8 mouse cellular contexts compared by ENCODE assay signal in the genomic region with DNA sequence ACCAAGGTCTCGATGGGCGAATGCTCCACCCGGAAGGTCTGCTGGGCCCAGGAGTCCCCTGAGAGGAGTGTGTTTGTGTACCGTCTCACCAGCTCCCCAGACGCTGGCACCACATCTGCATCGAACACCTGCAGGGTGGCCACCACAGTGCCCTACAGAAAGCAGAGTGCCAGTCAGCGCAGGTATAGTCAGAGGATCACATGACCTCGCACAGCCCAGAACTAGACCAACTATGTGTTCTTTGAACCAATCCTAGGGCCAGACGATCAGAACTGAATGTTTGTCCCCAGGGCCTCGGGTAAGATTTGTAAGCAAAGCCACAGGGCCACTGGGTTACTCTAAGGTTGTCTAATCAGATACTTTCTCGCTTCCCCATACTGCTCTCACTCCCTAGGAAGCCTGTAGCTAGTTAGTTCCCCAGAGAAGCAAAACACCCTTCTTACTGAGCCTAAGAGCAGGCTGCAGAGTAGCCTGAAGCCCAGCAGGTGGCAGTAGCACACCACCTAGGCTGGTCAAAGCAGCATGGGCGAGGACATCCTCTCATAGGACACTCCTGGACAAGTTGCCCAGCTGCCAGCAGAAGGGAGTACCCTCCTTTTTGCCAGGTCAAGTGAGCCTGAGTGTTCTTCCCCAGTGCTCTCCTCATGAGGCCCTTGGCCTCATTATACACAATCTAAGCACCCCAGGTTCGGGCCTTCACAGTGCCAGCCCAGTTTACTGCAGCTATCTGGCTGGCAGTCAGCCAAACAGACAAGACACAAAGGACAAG. TPM values are rescaled to one million over a fixed set of nuclear protein-coding genes. Genes with fewer than 3 reads are reported as not detected.
DNase-seq lines count a peak whose midpoint lies in the region; ATAC-seq and TF ChIP-seq lines count a peak whose summit lies in the region.

No protein-coding gene starts in this region.

- no peak overlapping the region for H3K4me3 ChIP-seq in heart, embryonic 14.5 days (ENCODE audit: control insufficient read depth in 1 of 2, insufficient read depth in 1 of 2, low read depth in 1 of 2, low read length in 2 of 2)
- no peak overlapping the region for H3K4me3 ChIP-seq in kidney, postnatal 0 days (replicated peaks; ENCODE audit: low read depth, low read length)
- no peak overlapping the region for H3K4me3 ChIP-seq in liver, adult 2 months (ENCODE audit: insufficient read depth, low read depth, low read length)

- 55% methylated on average over 13 of the region's 13 CpGs for WGBS in heart, embryonic 14.5 days
- 62% methylated on average over 13 of the region's 13 CpGs for WGBS in kidney, postnatal 0 days
- 52% methylated on average over 13 of the region's 13 CpGs for WGBS in liver, adult 2 months

- no peak for TF ChIP-seq POLR2A in liver, adult 2 months (IDR thresholded peaks at IDR 0.05; ENCODE audit: extremely low read depth, insufficient read depth, low read length)

- no peak overlapping the region for H3K4me2 ChIP-seq in heart, embryonic 14.5 days (ENCODE audit: low read length)
- no peak overlapping the region for H3K4me2 ChIP-seq in kidney, postnatal 0 days (ENCODE audit: low read length)

- no peak overlapping the region for H3K9ac ChIP-seq in heart, embryonic 14.5 days (ENCODE audit: low read length)
- no peak overlapping the region for H3K9ac ChIP-seq in kidney, postnatal 0 days (ENCODE audit: low read depth, low read length)
- H3K9ac ChIP-seq in liver, adult 2 months (ENCODE audit: low read depth, low read length): no peak overlapping the region

- no peaks in the 10 kb centered on the region for H3K79me2 ChIP-seq in liver, adult 2 months (ENCODE audit: control insufficient read depth, insufficient read depth, low read length)

- no peaks in the 10 kb centered on the region for H3K9me3 ChIP-seq in heart, embryonic 14.5 days (ENCODE audit: control insufficient read depth, low read length)
- H3K9me3 ChIP-seq in kidney, postnatal 0 days (replicated peaks; ENCODE audit: low read length): no peaks in the 10 kb centered on the region

- H3K4me1 ChIP-seq in heart, embryonic 14.5 days (ENCODE audit: control insufficient read depth in 2 of 2, insufficient read depth in 2 of 2, low read length in 2 of 2): peaks cover 3 to 5% of the 10 kb centered on the region in 2 experiments; a peak in 1 of 4 replicates
- H3K4me1 ChIP-seq in kidney, postnatal 0 days (replicated peaks; ENCODE audit: insufficient read depth, low read length): no peaks in the 10 kb centered on the region
- H3K4me1 ChIP-seq in liver, adult 2 months (ENCODE audit: control insufficient read depth, insufficient read depth, low read length): no peaks in the 10 kb centered on the region

- H3K36me3 ChIP-seq in heart, embryonic 14.5 days (ENCODE audit: control insufficient read depth, insufficient read depth, low read length): no peaks in the 10 kb centered on the region
- H3K36me3 ChIP-seq in kidney, postnatal 0 days (ENCODE audit: insufficient read depth, low read length): no peaks in the 10 kb centered on the region
- no peaks in the 10 kb centered on the region for H3K36me3 ChIP-seq in liver, adult 2 months (ENCODE audit: control insufficient read depth, insufficient read depth, low read length)

- DNase-seq in CD8-positive naive resting alpha-beta T cell, adult 2 months (ENCODE audit: low read depth in 2 of 2, low spot score in 2 of 2): peak; percentile 41 to 55
- DNase-seq in brain, embryonic 18.5 days (ENCODE audit: low read depth, low spot score): peak; percentile 46
- peak; percentile 44 for DNase-seq in fibroblast of lung, adult 2 months (ENCODE audit: low read depth)
- DNase-seq in kidney, postnatal 0 days (ENCODE audit: low spot score): peak; percentile 93
- DNase-seq in liver, adult 2 months (ENCODE audit: extremely low read depth, low read depth, low spot score): peak; percentile 71
- DNase-seq in naive thymus-derived CD4-positive, alpha-beta T cell, adult 2 months (ENCODE audit: low read depth): peak; percentile 80
- DNase-seq in spleen, postnatal 4 days (ENCODE audit: low spot score in 2 of 2): peak; percentile 47 to 81

- TF ChIP-seq CTCF in kidney, postnatal 0 days (IDR thresholded peaks at IDR 0.05; ENCODE audit: low read depth): peak; percentile 98
- peak; percentile 100 for TF ChIP-seq CTCF in liver, adult 2 months (IDR thresholded peaks at IDR 0.05; ENCODE audit: low read depth, low read length)

- ATAC-seq in heart, embryonic 14.5 days (ENCODE audit: insufficient number of reproducible peaks, insufficient read depth, low FRiP score, low read depth): peak; percentile 42; the same call in 1 of the 2 replicates
- ATAC-seq in kidney, postnatal 0 days (replicated peaks; ENCODE audit: low FRiP score, low read depth): peak; percentile 81

- no peak overlapping the region for H3K27ac ChIP-seq in heart, embryonic 14.5 days (replicated peaks in 1 of 2; ENCODE audit: control insufficient read depth in 1 of 2, insufficient read depth in 1 of 2, low read depth in 2 of 2, low read length in 2 of 2)
- no peak overlapping the region for H3K27ac ChIP-seq in kidney, postnatal 0 days
- H3K27ac ChIP-seq in liver, adult 2 months (replicated peaks; ENCODE audit: insufficient read depth, low read depth, low read length): no peak overlapping the region

- 0 out of 2 replicates have a peak, but pooled peaks cover 4% of the 10 kb centered on the region for H3K27me3 ChIP-seq in heart, embryonic 14.5 days (ENCODE audit: control insufficient read depth, insufficient read depth, low read length)
- H3K27me3 ChIP-seq in kidney, postnatal 0 days (ENCODE audit: insufficient read depth, low read length): no peaks in the 10 kb centered on the region
- H3K27me3 ChIP-seq in liver, adult 2 months (ENCODE audit: control insufficient read depth, insufficient read depth, low read length): no peaks in the 10 kb centered on the region

RNA-seq across cellular contexts. Expression of a gene that starts 18.0 kb away (rescaled TPM):
- 0.27 and 0.80 TPM in 2 replicates for polyA plus RNA-seq in heart, embryonic 14.5 days (2014; fragmentation: Nextera tagmentation; extraction: Ambion mirVana)
- 10.1 and 11.1 TPM in 2 replicates for polyA plus RNA-seq in kidney, postnatal 0 days (2015; fragmentation: Nextera tagmentation; extraction: Ambion mirVana)
- total RNA-seq in liver, adult 2 months (2014; rRNA removed): not detected in 2 replicates
- 0.02 TPM in 1 of 2 replicates, not detected in the other for polyA plus RNA-seq in liver, adult 2 months (2012; rRNA removed)

RNA-seq across cellular contexts. Expression of a gene that starts 40.6 kb away (rescaled TPM):
- 13.4 and 15.8 TPM in 2 replicates for polyA plus RNA-seq in heart, embryonic 14.5 days (2014; fragmentation: Nextera tagmentation; extraction: Ambion mirVana)
- polyA plus RNA-seq in kidney, postnatal 0 days (2015; fragmentation: Nextera tagmentation; extraction: Ambion mirVana): 19.7 and 20.1 TPM in 2 replicates
- total RNA-seq in liver, adult 2 months (2014; rRNA removed): 8.1 and 8.7 TPM in 2 replicates
- 1.1 and 1.2 TPM in 2 replicates for polyA plus RNA-seq in liver, adult 2 months (2012; rRNA removed)
